Mouse (Mus musculus) spleen, embryonic (tissue): Measurements from ENCODE around the gene Cdh9.

Experiments used
- CTCF ChIA-PET: fragments of 350-600 bp; sonication (Branson Sonifier 250); formaldehyde crosslinking; loops from one replicate; lab custom pipeline; 2022; lab: Charles Lee

Gene Cdh9

GRCm38 (mm10) chr15:16728470-16729011 is at the start of gene Cdh9:
Cdh9 (plus strand) TSS chr15:16728756.
- CTCF ChIA-PET, result no interaction called here

- CTCF ChIA-PET, result no interaction called here
Observed at GRCm38 (mm10) chr15:16679096-16679495, 49.5 kb upstream of the Cdh9 start.

DNA sequence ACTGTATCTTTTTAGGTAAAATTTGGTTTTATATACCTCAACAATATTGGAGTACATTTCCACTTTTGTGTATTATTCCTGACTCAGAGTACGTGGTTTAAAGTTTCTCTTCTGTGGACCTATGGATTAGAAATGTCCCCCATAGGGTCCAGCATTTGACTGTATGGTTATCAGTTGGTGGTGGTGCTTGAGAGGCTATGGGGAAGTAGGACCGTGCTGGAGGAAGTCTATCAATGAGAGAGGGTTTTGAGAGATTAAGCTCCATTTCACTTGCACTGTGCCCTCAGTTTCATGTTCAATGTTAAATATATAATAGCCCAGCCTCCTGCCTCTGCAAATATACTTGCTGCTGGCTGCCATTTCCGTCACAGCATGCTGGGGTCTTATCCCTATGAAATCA is 28.7 kb upstream of the Cdh9 start:
- CTCF ChIA-PET, result no interaction called here

GRCm38 (mm10) chr15:16702340-16702739 is 26.2 kb upstream of the Cdh9 start:
- CTCF ChIA-PET, result no interaction called here

DNA sequence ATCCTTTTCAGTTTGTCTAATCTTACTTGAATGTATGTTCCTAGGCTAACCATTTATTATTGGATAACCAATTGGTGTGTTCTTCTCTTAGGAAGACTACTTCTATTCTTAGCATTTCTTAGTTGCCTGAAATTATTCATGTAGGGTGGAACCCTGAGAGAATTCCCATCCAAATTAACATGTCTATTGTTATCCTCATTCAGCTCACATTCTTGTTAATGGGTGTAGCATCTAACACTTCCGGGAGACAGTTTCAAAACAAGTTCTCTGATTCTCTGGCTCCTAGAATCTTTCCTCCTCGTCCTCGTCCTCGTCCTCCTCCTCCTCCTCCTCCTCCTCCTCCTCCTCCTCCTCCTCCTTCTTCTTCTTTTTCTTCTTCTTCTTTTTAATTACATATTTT is 10.5 kb downstream of the Cdh9 start:
- CTCF ChIA-PET, result no interaction called here

DNA sequence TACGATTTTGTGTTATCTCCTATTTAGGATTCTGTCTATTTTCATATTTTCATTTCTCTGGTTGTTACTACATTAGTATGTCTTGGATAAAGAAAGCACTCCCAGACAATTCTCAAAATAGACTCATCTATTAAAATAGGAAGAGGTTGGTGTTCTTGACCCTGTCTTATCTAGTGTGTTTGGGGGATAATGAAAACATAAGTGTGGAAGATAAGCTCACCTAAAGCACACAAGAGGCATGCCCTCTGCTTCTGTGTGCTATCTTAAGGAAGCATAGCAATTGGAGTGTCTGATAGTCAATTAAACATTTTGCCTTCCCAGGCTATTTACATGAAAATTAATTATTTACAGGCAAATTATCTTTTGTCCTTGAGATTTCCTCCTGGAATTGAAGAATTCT is 18.1 kb downstream of the Cdh9 start:
- CTCF ChIA-PET, result no interaction called here

- CTCF ChIA-PET, result no interaction called here
Observed at GRCm38 (mm10) chr15:16763252-16763651, 34.7 kb downstream of the Cdh9 start.

- CTCF ChIA-PET, result no interaction called here
Observed at GRCm38 (mm10) chr15:16784575-16784974, 56.0 kb downstream of the Cdh9 start.

GRCm38 (mm10) chr15:16792857-16793256 is 64.3 kb downstream of the Cdh9 start:
- CTCF ChIA-PET, result no interaction called here

DNA sequence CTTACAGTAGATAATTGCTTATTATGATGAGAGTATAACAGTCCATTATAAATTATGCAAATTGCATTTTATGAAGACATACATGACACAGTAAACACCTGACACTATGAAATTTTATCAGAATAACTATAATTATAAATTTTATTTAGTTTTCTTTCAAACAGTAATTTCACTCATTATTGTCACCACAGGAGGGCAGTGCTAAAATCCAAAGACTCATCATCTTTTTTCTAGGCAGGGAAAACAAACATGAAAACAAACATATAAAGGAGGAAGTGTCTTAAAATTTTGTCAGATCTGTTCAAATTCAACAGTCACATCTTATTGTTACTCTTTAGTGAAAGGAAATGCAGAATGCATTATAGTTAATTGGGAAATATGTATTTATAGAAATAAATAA is 72.7 kb downstream of the Cdh9 start:
- CTCF ChIA-PET, result no interaction called here

DNA sequence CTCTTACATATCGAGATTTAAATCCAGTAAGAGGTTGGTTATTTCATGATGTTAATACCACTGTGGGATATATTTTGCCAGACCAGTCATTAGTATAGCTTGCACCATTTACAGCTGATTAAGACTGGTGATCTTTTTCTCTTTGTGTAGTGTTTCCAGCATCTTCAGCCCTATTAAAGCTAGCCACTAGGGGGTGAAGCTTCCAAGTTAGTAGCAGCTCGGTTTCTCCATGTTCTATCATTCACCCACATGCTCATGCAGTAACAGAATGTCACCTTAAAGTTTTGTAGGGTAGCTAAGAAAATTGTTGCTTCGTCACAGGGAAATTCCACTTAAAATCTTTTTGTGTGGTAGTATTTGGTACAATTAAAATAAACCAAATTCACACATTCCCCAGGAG is 82.2 kb downstream of the Cdh9 start:
- CTCF ChIA-PET, result no interaction called here

DNA sequence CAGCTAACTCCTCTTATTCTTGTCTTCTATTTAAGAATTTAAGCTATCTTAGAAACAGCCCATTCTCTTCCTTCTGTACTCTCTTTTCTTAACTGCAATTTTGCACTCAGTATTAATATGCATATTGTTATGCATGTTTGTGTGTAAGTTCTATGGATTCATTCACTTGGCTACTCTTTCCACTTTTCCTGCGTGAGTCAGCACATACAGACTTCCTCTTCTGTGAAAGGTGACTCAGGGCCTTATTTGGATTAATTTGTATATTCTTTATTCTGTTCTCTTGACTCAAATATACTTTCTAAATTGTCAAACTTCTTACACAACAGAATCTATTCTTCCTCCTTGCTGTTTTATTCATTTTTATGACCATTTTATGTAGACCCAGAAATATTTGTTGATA is 85.5 kb downstream of the Cdh9 start:
- CTCF ChIA-PET, result no interaction called here

DNA sequence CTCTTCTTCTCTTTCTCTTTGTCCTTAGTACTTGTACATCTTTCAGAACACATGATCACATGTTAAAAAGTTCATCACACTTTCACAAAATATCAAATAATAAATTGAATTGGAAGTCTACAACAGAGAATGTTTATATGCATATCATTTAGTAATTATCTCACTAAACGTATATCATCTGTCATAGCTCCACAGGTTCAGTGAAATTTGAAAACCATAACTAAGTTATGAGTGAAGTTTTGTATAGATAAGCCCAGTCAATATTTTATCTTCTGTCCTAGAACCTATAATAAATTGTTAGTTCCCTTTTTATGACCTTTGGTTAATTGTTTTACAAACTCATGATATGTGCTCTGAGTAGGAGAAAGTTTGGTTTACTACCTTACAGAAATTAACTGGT is 106.2 kb downstream of the Cdh9 start:
- CTCF ChIA-PET, result no interaction called here

GRCm38 (mm10) chr15:16882542-16882941 is 154.0 kb downstream of the Cdh9 start:
- CTCF ChIA-PET, result no interaction called here

GRCm38 (mm10) chr15:16896674-16897073 is 168.1 kb downstream of the Cdh9 start:
- CTCF ChIA-PET, result no interaction called here
